Mouse (Mus musculus) midbrain, postnatal 0 days (tissue): ENCODE data around the gene Becn1. TPM values are rescaled to one million over a fixed set of nuclear protein-coding genes. Genes with fewer than 3 reads are reported as not detected.

Experiments
- ATAC-seq: fragments of 200-750 bp; cut with Nextera tagmentation; 2 replicates; pipeline ENCODE4 v1.8.0; 2017; ENCODE audit warnings: moderate number of reproducible peaks, mild to moderate bottlenecking, moderate TSS enrichment, moderate library complexity; ENCODE audit not compliant: low FRiP score
- DNase-seq: peaks from one replicate; pipeline ENCODE4 v3.0.0-alpha.2; 2015; ENCODE audit warnings: low spot score
- H3K27ac ChIP-seq: fragments of 300-500 bp; sonication (generic); 2 replicates; pipeline ENCODE4 v1.5.1; 2014; ENCODE audit warnings: low read depth, mild to moderate bottlenecking, low read length, mixed read lengths
- H3K27me3 ChIP-seq: fragments of 300-500 bp; sonication (generic); 2 replicates; pipeline ENCODE4 v1.6.1; 2014; ENCODE audit warnings: low read length, control low read depth, mixed read lengths; ENCODE audit not compliant: insufficient read depth
- H3K36me3 ChIP-seq: fragments of 300-500 bp; sonication (generic); 2 replicates; pipeline ENCODE4 v1.6.1; 2014; ENCODE audit warnings: low read length, control low read depth, mixed read lengths; ENCODE audit not compliant: insufficient read depth
- H3K4me1 ChIP-seq: fragments of 300-500 bp; sonication (generic); 2 replicates; pipeline ENCODE4 v1.6.1; 2014; ENCODE audit warnings: mild to moderate bottlenecking, control low read depth, antibody characterized with exemption, low read length, mixed read lengths; ENCODE audit not compliant: insufficient read depth
- H3K4me2 ChIP-seq: fragments of 300-500 bp; sonication (generic); 2 replicates; pipeline ENCODE4 v1.6.1; 2014; ENCODE audit warnings: low read depth, mild to moderate bottlenecking, low read length, mixed read lengths; ENCODE audit not compliant: poor library complexity, severe bottlenecking
- H3K4me3 ChIP-seq: fragments of 300-500 bp; sonication (generic); 2 replicates; pipeline ENCODE4 v1.5.1; 2014; ENCODE audit warnings: low read depth, mild to moderate bottlenecking, low read length, moderate library complexity
- H3K9ac ChIP-seq: fragments of 300-500 bp; sonication (generic); replicated peaks from 2 replicates; pipeline ENCODE4 v1.6.1; 2014; ENCODE audit warnings: mild to moderate bottlenecking, low read length, moderate library complexity, mixed read lengths; ENCODE audit not compliant: poor library complexity, severe bottlenecking
- H3K9me3 ChIP-seq: fragments of 300-500 bp; sonication (generic); 2 replicates; pipeline ENCODE4 v1.6.1; 2016; ENCODE audit warnings: low read length, control low read depth
- CTCF ChIP-seq: IDR thresholded peaks from 2 replicates; pipeline ENCODE4 v1.5.1; 2016; ENCODE audit warnings: antibody characterized with exemption, mild to moderate bottlenecking
- WGBS: fragments of 180-500 bp; shearing (Covaris S2); extraction: QIAGEN DNeasy Blood & Tissue Kit; methylation state at CpG from one replicate; pipeline ENCODE4 v1.1.7; 2014; 5-methylcytosine and 5-hydroxymethylcytosine counted together
- polyA plus RNA-seq: library from polyadenylated mRNA; unstranded; fragments of >200 nt; fragmentation: Nextera tagmentation; extraction: Ambion mirVana; gene quantifications from 2 replicates; pipeline ENCODE4 v1.2.1, GENCODE M21; 2015
- total RNA-seq: library from RNA; depleted of rRNA; stranded (reverse); fragments of >200 nt; gene quantifications from 2 replicates; pipeline ENCODE4 v1.2.3, GENCODE M21; 2014; rRNA removed

Gene Becn1
- total and polyA plus RNA-seq, 2 experiments from 2014 or later: 145 to 209 TPM

- Histone ChIP-seq H3K4me2 (peak overlapping the region; percentile 83), H3K4me3 (peak overlapping the region; percentile 54), H3K9me3 (no peaks in the 10 kb centered on the region), H3K27me3 (0 out of 2 replicates have a peak, but pooled peaks cover 6% of the 10 kb centered on the region), H3K9ac (peak overlapping the region; percentile 72), H3K27ac (no peak overlapping the region), H3K4me1 (no peaks in the 10 kb centered on the region), H3K36me3 (no peaks in the 10 kb centered on the region)
- peak; percentile 12 for DNase-seq
- no peak; the same call in 1 of the 2 replicates for TF ChIP-seq CTCF
- WGBS: 3% methylated on average over 7 of the region's 7 CpGs
- ATAC-seq: 0 out of 2 replicates have a peak, but pooled peaks have one; percentile 31
These were observed 55.4 kb downstream of the Becn1 start for GRCm38 (mm10) chr11:101246702-101247012.

GRCm38 (mm10) chr11:101245855-101246701, 56.0 kb downstream of the Becn1 start, which contains the start of gene Ramp2:
Gene Ramp2 (plus strand): TSS chr11:101246028.
- H3K9me3 ChIP-seq: no peaks in the 10 kb centered on the region
- peak within 1 kb of the TSS; percentile 34; the same call in 1 of the 2 replicates for H3K27ac ChIP-seq
- peak within 1 kb of the TSS; percentile 83 for H3K4me2 ChIP-seq
- ATAC-seq (peak; percentile 68; the same call in 1 of the 2 replicates), DNase-seq (peak; percentile 14)
- no peaks in the 10 kb centered on the region for H3K4me1 ChIP-seq
- H3K9ac ChIP-seq: peak within 1 kb of the TSS; percentile 72
- no peak for TF ChIP-seq CTCF
- WGBS: 2% methylated on average over 60 of the region's 63 CpGs
- H3K36me3 ChIP-seq: no peaks in the 10 kb centered on the region
- peak within 1 kb of the TSS; percentile 54 for H3K4me3 ChIP-seq
- 0 out of 2 replicates have a peak, but pooled peaks cover 6% of the 10 kb centered on the region for H3K27me3 ChIP-seq

GRCm38 (mm10) chr11:101245071-101245470, 57.0 kb downstream of the Becn1 start:
- no peak overlapping the region for H3K4me2 ChIP-seq
- H3K27me3 ChIP-seq: 0 out of 2 replicates have a peak, but pooled peaks cover 6% of the 10 kb centered on the region
- H3K9me3 ChIP-seq: no peaks in the 10 kb centered on the region
- no peaks in the 10 kb centered on the region for H3K4me1 ChIP-seq
- no peak overlapping the region for H3K27ac ChIP-seq
- H3K4me3 ChIP-seq: no peak overlapping the region; the same call in 1 of the 2 replicates
- H3K9ac ChIP-seq: no peak overlapping the region
- no peak for ATAC-seq
- H3K36me3 ChIP-seq: no peaks in the 10 kb centered on the region
- TF ChIP-seq CTCF: no peak
- 48% methylated on average over 4 of the region's 4 CpGs for WGBS
- no peak for DNase-seq

GRCm38 (mm10) chr11:101238071-101238647, 63.9 kb downstream of the Becn1 start:
- Histone ChIP-seq H3K27ac (no peak overlapping the region), H3K4me2 (no peak overlapping the region), H3K27me3 (no peaks in the 10 kb centered on the region), H3K9ac (no peak overlapping the region), H3K9me3 (no peaks in the 10 kb centered on the region), H3K4me1 (no peaks in the 10 kb centered on the region), H3K4me3 (no peak overlapping the region), H3K36me3 (no peaks in the 10 kb centered on the region)
- ATAC-seq (no peak), DNase-seq (peak; percentile 35)
- 54% methylated on average over 5 of the region's 5 CpGs for WGBS
- no peak for TF ChIP-seq CTCF

GRCm38 (mm10) chr11:101236782-101237181, 65.3 kb downstream of the Becn1 start:
- no peaks in the 10 kb centered on the region for H3K9me3 ChIP-seq
- no peak for ATAC-seq
- WGBS: 91% methylated on average over 5 of the region's 5 CpGs

More at GRCm38 (mm10) chr11:101236782-101237181, 65.3 kb downstream of the Becn1 start:
- Histone ChIP-seq H3K4me1 (no peaks in the 10 kb centered on the region), H3K27me3 (no peaks in the 10 kb centered on the region), H3K36me3 (no peaks in the 10 kb centered on the region), H3K9ac (no peak overlapping the region), H3K27ac (no peak overlapping the region), H3K4me2 (no peak overlapping the region), H3K4me3 (no peak overlapping the region)
- TF ChIP-seq CTCF: no peak
- DNase-seq: no peak

Other genes with a start within 250 kb of the Becn1 start
Only the 30 nearest of the 31 such genes appear.
- 20.9 and 22.2 TPM in 2 replicates for gene Naglu, start 232.3 kb downstream of the Becn1 start, total RNA-seq
- 16.0 and 16.6 TPM in 2 replicates for gene Naglu, start 232.3 kb downstream of the Becn1 start, polyA plus RNA-seq
- 0.27 TPM in 1 of 2 replicates, not detected in the other for gene Hsd17b1, start 223.9 kb downstream of the Becn1 start, total RNA-seq
- gene Hsd17b1, start 223.9 kb downstream of the Becn1 start, polyA plus RNA-seq: not detected in 2 replicates
- gene Coasy, start 219.7 kb downstream of the Becn1 start, total RNA-seq: 41.8 and 48.7 TPM in 2 replicates
- 31.5 and 34.1 TPM in 2 replicates for gene Coasy, start 219.7 kb downstream of the Becn1 start, polyA plus RNA-seq
- gene Mlx, start 215.0 kb downstream of the Becn1 start, total RNA-seq: 60.7 and 61.3 TPM in 2 replicates
- gene Mlx, start 215.0 kb downstream of the Becn1 start, polyA plus RNA-seq: 64.1 and 67.8 TPM in 2 replicates
- gene Psmc3ip, start 206.8 kb downstream of the Becn1 start, total RNA-seq: 5.3 and 6.9 TPM in 2 replicates
- 8.9 and 10.3 TPM in 2 replicates for gene Psmc3ip, start 206.8 kb downstream of the Becn1 start, polyA plus RNA-seq
- gene Retreg3, start 182.4 kb downstream of the Becn1 start, total RNA-seq: 54.9 and 61.7 TPM in 2 replicates
- 24.8 and 26.0 TPM in 2 replicates for gene Retreg3, start 182.4 kb downstream of the Becn1 start, polyA plus RNA-seq
- 40.5 and 52.6 TPM in 2 replicates for gene Tubg1, start 182.3 kb downstream of the Becn1 start, total RNA-seq
- 64.4 and 64.6 TPM in 2 replicates for gene Tubg1, start 182.3 kb downstream of the Becn1 start, polyA plus RNA-seq
- gene Tubg2, start 146.4 kb downstream of the Becn1 start, total RNA-seq: 38.4 and 40.6 TPM in 2 replicates
- 86.1 and 93.8 TPM in 2 replicates for gene Tubg2, start 146.4 kb downstream of the Becn1 start, polyA plus RNA-seq
- 12.5 and 15.0 TPM in 2 replicates for gene Cntnap1, start 131.8 kb downstream of the Becn1 start, total RNA-seq
- gene Cntnap1, start 131.8 kb downstream of the Becn1 start, polyA plus RNA-seq: 3.0 and 3.2 TPM in 2 replicates
- gene Plekhh3, start 130.9 kb downstream of the Becn1 start, total RNA-seq: 13.7 and 23.4 TPM in 2 replicates
- gene Plekhh3, start 130.9 kb downstream of the Becn1 start, polyA plus RNA-seq: 5.8 and 6.2 TPM in 2 replicates
- 0.61 and 1.4 TPM in 2 replicates for gene Ccr10, start 126.8 kb downstream of the Becn1 start, total RNA-seq
- gene Ccr10, start 126.8 kb downstream of the Becn1 start, polyA plus RNA-seq: 0.75 and 0.83 TPM in 2 replicates
- gene Ezh1, start 75.8 kb downstream of the Becn1 start, total RNA-seq: 26.5 and 40.0 TPM in 2 replicates
- gene Ezh1, start 75.8 kb downstream of the Becn1 start, polyA plus RNA-seq: 25.4 and 25.9 TPM in 2 replicates
- 55.0 and 67.5 TPM in 2 replicates for gene Ramp2, start 56.3 kb downstream of the Becn1 start, total RNA-seq
- gene Ramp2, start 56.3 kb downstream of the Becn1 start, polyA plus RNA-seq: 95.3 and 103 TPM in 2 replicates
- 77.3 and 82.3 TPM in 2 replicates for gene Vps25, start 48.6 kb downstream of the Becn1 start, total RNA-seq
- 130 and 144 TPM in 2 replicates for gene Vps25, start 48.6 kb downstream of the Becn1 start, polyA plus RNA-seq
- gene Wnk4, start 41.7 kb downstream of the Becn1 start, total RNA-seq: 4.2 and 8.1 TPM in 2 replicates
- gene Wnk4, start 41.7 kb downstream of the Becn1 start, polyA plus RNA-seq: 7.5 and 9.2 TPM in 2 replicates
- gene Cntd1, start 23.3 kb downstream of the Becn1 start, total RNA-seq: not detected in 2 replicates
- gene Cntd1, start 23.3 kb downstream of the Becn1 start, polyA plus RNA-seq: 0.25 and 0.42 TPM in 2 replicates
- 136 and 168 TPM in 2 replicates for gene Coa3, start 23.2 kb downstream of the Becn1 start, total RNA-seq
- gene Coa3, start 23.2 kb downstream of the Becn1 start, polyA plus RNA-seq: 204 and 229 TPM in 2 replicates
- 69.1 and 74.0 TPM in 2 replicates for gene Psme3, start 13.9 kb upstream of the Becn1 start, total RNA-seq
- 75.0 and 76.5 TPM in 2 replicates for gene Psme3, start 13.9 kb upstream of the Becn1 start, polyA plus RNA-seq
- gene Aoc2, start 22.8 kb upstream of the Becn1 start, total RNA-seq: 5.3 and 6.7 TPM in 2 replicates
- gene Aoc2, start 22.8 kb upstream of the Becn1 start, polyA plus RNA-seq: 0.64 and 0.77 TPM in 2 replicates
- gene Aoc3, start 28.3 kb upstream of the Becn1 start, total RNA-seq: 0.66 and 1.2 TPM in 2 replicates
- 0.07 and 0.20 TPM in 2 replicates for gene Aoc3, start 28.3 kb upstream of the Becn1 start, polyA plus RNA-seq
- not detected in 2 replicates for gene G6pc, start 65.3 kb upstream of the Becn1 start, total RNA-seq
- gene G6pc, start 65.3 kb upstream of the Becn1 start, polyA plus RNA-seq: not detected in 2 replicates
- 67.4 and 78.3 TPM in 2 replicates for gene Aarsd1, start 115.3 kb upstream of the Becn1 start, total RNA-seq
- gene Aarsd1, start 115.3 kb upstream of the Becn1 start, polyA plus RNA-seq: 96.3 and 107 TPM in 2 replicates
- 1.8 and 5.7 TPM in 2 replicates for gene Gm27029, start 122.5 kb upstream of the Becn1 start, total RNA-seq
- gene Gm27029, start 122.5 kb upstream of the Becn1 start, polyA plus RNA-seq: 6.3 and 6.8 TPM in 2 replicates
- 10.4 and 12.9 TPM in 2 replicates for gene Rundc1, start 122.8 kb upstream of the Becn1 start, total RNA-seq
- gene Rundc1, start 122.8 kb upstream of the Becn1 start, polyA plus RNA-seq: 24.2 and 25.2 TPM in 2 replicates
- 0.66 and 2.7 TPM in 2 replicates for gene Ptges3l, start 123.0 kb upstream of the Becn1 start, total RNA-seq
- gene Ptges3l, start 123.0 kb upstream of the Becn1 start, polyA plus RNA-seq: 2.9 TPM in 2 replicates
- 605 and 614 TPM in 2 replicates for gene Rpl27, start 140.0 kb upstream of the Becn1 start, total RNA-seq
- gene Rpl27, start 140.0 kb upstream of the Becn1 start, polyA plus RNA-seq: 227 and 260 TPM in 2 replicates
- gene Ifi35, start 146.1 kb upstream of the Becn1 start, total RNA-seq: 1.9 and 3.3 TPM in 2 replicates
- gene Ifi35, start 146.1 kb upstream of the Becn1 start, polyA plus RNA-seq: 4.5 TPM in 2 replicates
- 90.5 and 96.3 TPM in 2 replicates for gene Rnd2, start 162.7 kb upstream of the Becn1 start, total RNA-seq
- 95.7 and 104 TPM in 2 replicates for gene Rnd2, start 162.7 kb upstream of the Becn1 start, polyA plus RNA-seq
- gene Vat1, start 163.9 kb upstream of the Becn1 start, total RNA-seq: 313 and 334 TPM in 2 replicates
- 143 and 146 TPM in 2 replicates for gene Vat1, start 163.9 kb upstream of the Becn1 start, polyA plus RNA-seq
- 2.8 and 5.1 TPM in 2 replicates for gene Brca1, start 249.7 kb upstream of the Becn1 start, total RNA-seq
- 0.84 and 0.90 TPM in 2 replicates for gene Brca1, start 249.7 kb upstream of the Becn1 start, polyA plus RNA-seq